Mouse (Mus musculus): ENCODE data around the gene Trim15. TPM values are rescaled to one million over a fixed set of nuclear protein-coding genes. Genes with fewer than 3 reads are reported as not detected.

The Trim15 gene
- not detected in 2 replicates for total RNA-seq (2014; rRNA removed)
- not detected in 2 replicates for polyA plus RNA-seq (2012; rRNA removed)

DNA sequence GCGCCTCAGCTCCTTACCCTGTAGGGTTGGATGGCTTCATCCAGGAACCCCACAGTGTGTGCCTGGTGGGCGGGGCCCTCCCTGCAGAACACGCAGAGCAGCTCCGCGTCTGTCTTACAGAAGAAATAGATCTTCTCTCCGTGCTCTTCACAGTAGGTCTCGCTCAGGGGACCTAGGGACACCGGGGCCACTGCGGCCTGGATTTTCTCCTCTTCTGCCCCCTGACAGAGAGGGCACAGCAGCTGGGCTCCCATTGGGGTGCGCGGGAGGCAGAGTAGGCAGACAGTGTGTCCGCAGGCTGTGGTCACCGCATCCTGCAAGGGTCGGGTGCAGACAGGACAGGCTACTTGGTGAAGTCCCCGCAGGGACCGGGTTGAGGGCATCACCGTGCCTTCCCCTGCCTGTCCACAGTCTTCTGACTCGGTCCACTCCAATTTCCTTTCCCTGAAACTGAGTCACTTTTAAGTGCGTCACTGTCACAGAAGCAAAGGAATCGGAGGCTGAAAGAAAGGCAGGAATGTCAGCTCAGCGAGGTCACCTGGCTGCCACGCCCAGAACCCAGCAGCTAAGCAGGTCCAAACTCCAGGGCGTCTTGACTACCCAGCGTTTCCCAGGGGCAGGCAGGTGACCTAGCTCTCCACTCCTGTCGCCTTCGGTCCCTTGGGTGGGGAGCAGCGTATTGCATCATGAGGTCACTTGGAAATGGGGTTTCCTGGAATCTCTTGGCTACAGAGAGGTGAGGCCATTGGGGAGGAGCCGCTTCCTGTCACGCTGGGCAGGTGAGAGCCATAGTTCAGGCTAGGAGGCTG, at the start of gene Trim15:
Gene Trim15 (minus strand): TSS at position 492 of the 809 bp plus-strand sequence.
- TF ChIP-seq CTCF (IDR thresholded peaks at IDR 0.05; ENCODE audit: low read depth, low read length) (no peak), POLR2A (IDR thresholded peaks at IDR 0.05; ENCODE audit: extremely low read depth, insufficient read depth, low read length) (no peak)
- Histone ChIP-seq H3K27me3 (ENCODE audit: control insufficient read depth, insufficient read depth, low read length) (no peaks in the 10 kb centered on the region), H3K9ac (ENCODE audit: low read depth, low read length) (no peak within 1 kb of the TSS), H3K4me1 (ENCODE audit: control insufficient read depth, insufficient read depth, low read length) (no peaks in the 10 kb centered on the region), H3K36me3 (ENCODE audit: control insufficient read depth, insufficient read depth, low read length) (no peaks in the 10 kb centered on the region), H3K4me3 (ENCODE audit: insufficient read depth, low read depth, low read length) (no peak within 1 kb of the TSS), H3K79me2 (ENCODE audit: control insufficient read depth, insufficient read depth, low read length) (no peaks in the 10 kb centered on the region), H3K27ac (replicated peaks; ENCODE audit: insufficient read depth, low read depth, low read length) (no peak within 1 kb of the TSS)
- WGBS, result 10% methylated on average over 29 of the region's 29 CpGs
- peak; percentile 42 for DNase-seq (ENCODE audit: extremely low read depth, low read depth, low spot score)

DNA sequence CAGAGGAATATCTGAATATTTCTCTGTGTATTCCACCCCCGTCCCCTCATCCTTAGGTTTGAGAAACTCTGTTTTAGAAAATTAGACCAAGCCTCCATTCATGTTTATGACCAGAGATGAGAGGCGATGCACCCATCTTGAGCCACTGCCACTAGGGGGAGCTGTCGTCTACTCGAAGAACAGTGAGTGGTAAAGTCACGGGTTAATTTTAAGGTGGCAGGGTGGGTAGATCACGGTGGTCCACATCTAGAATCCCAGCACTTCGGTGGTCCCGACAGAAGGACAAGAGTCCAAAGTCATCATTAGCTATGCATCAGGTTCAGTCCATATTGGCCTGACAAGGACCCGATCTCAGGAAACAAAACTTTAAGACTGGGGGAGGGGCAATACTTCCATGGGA, 48.1 kb upstream of the Trim15 start:
- DNase-seq (ENCODE audit: extremely low read depth, low read depth, low spot score), result peak; percentile 37
- H3K27me3 ChIP-seq (ENCODE audit: control insufficient read depth, insufficient read depth, low read length), result no peaks in the 10 kb centered on the region
- no peak overlapping the region for H3K4me3 ChIP-seq (ENCODE audit: insufficient read depth, low read depth, low read length)
- H3K4me1 ChIP-seq (ENCODE audit: control insufficient read depth, insufficient read depth, low read length), result no peaks in the 10 kb centered on the region; the same call in 1 of the 2 replicates
- no peaks in the 10 kb centered on the region for H3K36me3 ChIP-seq (ENCODE audit: control insufficient read depth, insufficient read depth, low read length)
- no peaks in the 10 kb centered on the region for H3K79me2 ChIP-seq (ENCODE audit: control insufficient read depth, insufficient read depth, low read length)
- WGBS, result 10% methylated on average over 9 of the region's 9 CpGs
- TF ChIP-seq POLR2A (IDR thresholded peaks at IDR 0.05; ENCODE audit: extremely low read depth, insufficient read depth, low read length), result no peak
- TF ChIP-seq CTCF (IDR thresholded peaks at IDR 0.05; ENCODE audit: low read depth, low read length), result peak; percentile 77
- H3K27ac ChIP-seq (replicated peaks; ENCODE audit: insufficient read depth, low read depth, low read length), result no peak overlapping the region
- no peak overlapping the region for H3K9ac ChIP-seq (ENCODE audit: low read depth, low read length)

DNA sequence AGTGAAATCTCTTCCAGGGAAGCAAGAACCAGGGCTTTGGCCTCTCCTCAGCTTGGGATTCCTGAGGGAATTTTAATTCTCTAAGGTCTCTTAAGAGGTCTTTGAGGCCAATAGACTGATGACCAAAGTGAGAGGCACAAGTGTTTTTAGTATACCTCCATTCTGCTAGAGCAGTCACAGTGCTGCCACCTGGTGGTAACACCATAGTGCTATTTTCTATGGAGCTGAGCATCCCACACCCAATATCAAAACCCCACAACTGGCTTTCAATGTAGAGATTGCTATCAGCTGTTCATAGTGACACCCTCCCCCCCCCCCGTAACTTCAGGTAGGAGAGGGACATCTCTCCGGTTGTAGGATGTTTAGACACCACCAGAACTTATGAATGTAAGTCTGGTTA, 47.1 kb upstream of the Trim15 start:
- TF ChIP-seq CTCF (IDR thresholded peaks at IDR 0.05; ENCODE audit: low read depth, low read length) (peak; percentile 66), POLR2A (IDR thresholded peaks at IDR 0.05; ENCODE audit: extremely low read depth, insufficient read depth, low read length) (no peak)
- H3K27me3 ChIP-seq (ENCODE audit: control insufficient read depth, insufficient read depth, low read length), result no peaks in the 10 kb centered on the region
- H3K27ac ChIP-seq (replicated peaks; ENCODE audit: insufficient read depth, low read depth, low read length), result no peak overlapping the region
- no peaks in the 10 kb centered on the region; the same call in 1 of the 2 replicates for H3K4me1 ChIP-seq (ENCODE audit: control insufficient read depth, insufficient read depth, low read length)
- no peaks in the 10 kb centered on the region for H3K79me2 ChIP-seq (ENCODE audit: control insufficient read depth, insufficient read depth, low read length)
- H3K4me3 ChIP-seq (ENCODE audit: insufficient read depth, low read depth, low read length), result no peak overlapping the region
- H3K36me3 ChIP-seq (ENCODE audit: control insufficient read depth, insufficient read depth, low read length), result no peaks in the 10 kb centered on the region
- WGBS, result 12% methylated on average over 2 of the region's 2 CpGs
- no peak overlapping the region for H3K9ac ChIP-seq (ENCODE audit: low read depth, low read length)
- DNase-seq (ENCODE audit: extremely low read depth, low read depth, low spot score), result peak; percentile 62

DNA sequence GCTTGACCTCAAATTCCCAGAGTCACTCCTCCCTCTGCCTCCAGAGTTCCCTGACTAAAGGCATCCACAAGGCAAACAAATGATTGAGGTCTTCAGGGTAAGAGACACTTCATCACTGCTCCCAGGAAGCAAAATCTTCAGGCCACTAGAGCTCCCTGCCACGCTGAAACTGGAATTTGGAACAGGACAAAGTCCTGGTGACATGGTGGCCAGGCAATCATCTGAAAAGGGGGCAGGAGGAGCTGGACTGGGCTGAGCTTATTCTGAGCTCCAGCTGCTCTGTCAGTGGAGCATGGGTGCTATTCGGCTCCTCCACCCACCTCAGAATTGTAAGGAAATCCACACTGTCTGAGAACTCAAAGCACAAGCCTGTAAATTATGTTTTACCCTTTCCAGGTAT, 45.0 kb upstream of the Trim15 start:
- Histone ChIP-seq H3K36me3 (ENCODE audit: control insufficient read depth, insufficient read depth, low read length) (no peaks in the 10 kb centered on the region), H3K4me3 (ENCODE audit: insufficient read depth, low read depth, low read length) (no peak overlapping the region), H3K4me1 (ENCODE audit: control insufficient read depth, insufficient read depth, low read length) (no peaks in the 10 kb centered on the region; the same call in 1 of the 2 replicates), H3K27ac (replicated peaks; ENCODE audit: insufficient read depth, low read depth, low read length) (no peak overlapping the region), H3K27me3 (ENCODE audit: control insufficient read depth, insufficient read depth, low read length) (no peaks in the 10 kb centered on the region), H3K9ac (ENCODE audit: low read depth, low read length) (no peak overlapping the region), H3K79me2 (ENCODE audit: control insufficient read depth, insufficient read depth, low read length) (no peaks in the 10 kb centered on the region)
- DNase-seq (ENCODE audit: extremely low read depth, low read depth, low spot score), result peak; percentile 14
- WGBS, result 48% methylated on average over 2 of the region's 2 CpGs
- TF ChIP-seq POLR2A (IDR thresholded peaks at IDR 0.05; ENCODE audit: extremely low read depth, insufficient read depth, low read length), result no peak
- TF ChIP-seq CTCF (IDR thresholded peaks at IDR 0.05; ENCODE audit: low read depth, low read length), result no peak

DNA sequence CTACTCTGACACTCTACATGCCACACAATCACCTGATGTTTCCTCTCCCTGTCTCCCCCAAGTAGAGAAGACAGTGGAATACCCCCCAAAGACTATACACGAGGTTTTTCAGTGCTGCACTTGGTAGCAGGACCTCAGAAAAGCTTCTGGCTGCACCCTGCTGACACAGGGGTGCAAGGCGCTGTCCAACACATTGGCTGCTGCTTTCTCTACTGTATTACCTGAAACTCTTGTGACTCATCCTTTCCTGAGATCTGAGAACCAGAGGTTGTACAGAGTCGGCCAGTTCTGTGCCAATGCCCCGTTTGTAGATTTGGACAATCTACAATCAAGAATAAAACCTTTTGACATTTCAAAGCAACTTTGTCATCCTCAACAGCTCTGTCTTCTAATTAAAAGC, 42.8 kb upstream of the Trim15 start:
- no peak overlapping the region for H3K4me3 ChIP-seq (ENCODE audit: insufficient read depth, low read depth, low read length)
- H3K79me2 ChIP-seq (ENCODE audit: control insufficient read depth, insufficient read depth, low read length), result no peaks in the 10 kb centered on the region
- H3K27ac ChIP-seq (replicated peaks; ENCODE audit: insufficient read depth, low read depth, low read length), result no peak overlapping the region
- TF ChIP-seq POLR2A (IDR thresholded peaks at IDR 0.05; ENCODE audit: extremely low read depth, insufficient read depth, low read length), result no peak
- no peak for TF ChIP-seq CTCF (IDR thresholded peaks at IDR 0.05; ENCODE audit: low read depth, low read length)
- no peak for DNase-seq (ENCODE audit: extremely low read depth, low read depth, low spot score)
- no peaks in the 10 kb centered on the region for H3K27me3 ChIP-seq (ENCODE audit: control insufficient read depth, insufficient read depth, low read length)
- no peaks in the 10 kb centered on the region for H3K36me3 ChIP-seq (ENCODE audit: control insufficient read depth, insufficient read depth, low read length)
- 50% methylated on average over 4 of the region's 4 CpGs for WGBS
- H3K4me1 ChIP-seq (ENCODE audit: control insufficient read depth, insufficient read depth, low read length), result no peaks in the 10 kb centered on the region
- no peak overlapping the region for H3K9ac ChIP-seq (ENCODE audit: low read depth, low read length)

DNA sequence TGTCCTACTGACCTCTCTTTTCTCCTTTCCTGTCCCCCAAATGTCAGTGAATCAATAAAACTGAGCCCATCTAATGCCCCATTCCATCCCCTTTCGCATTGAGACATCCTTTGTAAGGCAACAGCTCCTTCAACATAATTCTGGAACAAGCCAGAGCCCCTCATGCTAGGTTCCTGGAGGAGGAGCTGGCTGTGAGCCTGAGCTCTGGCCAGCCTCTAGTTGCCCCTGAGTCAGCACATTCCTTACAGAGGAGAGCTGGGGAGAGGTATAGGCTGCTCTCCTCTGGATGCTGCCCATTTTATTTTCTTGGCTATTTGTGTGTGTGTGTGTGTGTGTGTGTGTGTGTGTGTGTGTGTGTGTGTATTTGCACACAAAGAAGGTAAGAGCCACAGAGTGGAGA, 41.2 kb upstream of the Trim15 start:
- H3K4me1 ChIP-seq (ENCODE audit: control insufficient read depth, insufficient read depth, low read length), result no peaks in the 10 kb centered on the region
- H3K27ac ChIP-seq (replicated peaks; ENCODE audit: insufficient read depth, low read depth, low read length), result no peak overlapping the region
- no peaks in the 10 kb centered on the region for H3K79me2 ChIP-seq (ENCODE audit: control insufficient read depth, insufficient read depth, low read length)
- TF ChIP-seq POLR2A (IDR thresholded peaks at IDR 0.05; ENCODE audit: extremely low read depth, insufficient read depth, low read length) (no peak), CTCF (IDR thresholded peaks at IDR 0.05; ENCODE audit: low read depth, low read length) (no peak)
- WGBS, result 54% methylated on average over 1 of the region's 1 CpGs
- no peaks in the 10 kb centered on the region for H3K36me3 ChIP-seq (ENCODE audit: control insufficient read depth, insufficient read depth, low read length)
- H3K27me3 ChIP-seq (ENCODE audit: control insufficient read depth, insufficient read depth, low read length), result no peaks in the 10 kb centered on the region
- H3K4me3 ChIP-seq (ENCODE audit: insufficient read depth, low read depth, low read length), result no peak overlapping the region
- H3K9ac ChIP-seq (ENCODE audit: low read depth, low read length), result no peak overlapping the region
- DNase-seq (ENCODE audit: extremely low read depth, low read depth, low spot score), result no peak
